Mouse (Mus musculus): ENCODE measurements around the gene Rasef. TPM values are rescaled to one million over a fixed set of nuclear protein-coding genes. Genes with fewer than 3 reads are reported as not detected.
"Not testable (repeated sequence)": the region's sequence is repeated elsewhere in the genome, so short reads cannot be mapped to it uniquely, and the experiment has no call there.

The Rasef gene
- polyA plus RNA-seq, 1 experiment from 2014 or later, result 0.11 TPM

GRCm38 (mm10) chr4:73668054-73668453, 122.7 kb downstream of the Rasef start, which contains the start of gene Gm11239:
Gm11239 (plus strand) TSS chr4:73668354.
- ATAC-seq (ENCODE audit: low read depth); H3K27ac ChIP-seq (ENCODE audit: low read length); H3K4me1 ChIP-seq (ENCODE audit: control insufficient read depth, low read depth, low read length); H3K9me3 ChIP-seq (replicated peaks; ENCODE audit: control insufficient read depth, low read length); H3K4me3 ChIP-seq (ENCODE audit: low read depth, low read length); H3K9ac ChIP-seq (ENCODE audit: low read depth, low read length); H3K4me2 ChIP-seq (ENCODE audit: low read depth, low read length); H3K27me3 ChIP-seq (ENCODE audit: control insufficient read depth, insufficient read depth, low read depth, low read length); H3K36me3 ChIP-seq (ENCODE audit: control insufficient read depth, insufficient read depth): not testable (repeated sequence)
- no CpG with 5 or more reads among the region's 4 CpGs for WGBS (ENCODE audit: insufficient replicate concordance)

Other genes with a start within 250 kb of the Rasef start
- gene Gm11238, start 183.1 kb downstream of the Rasef start, polyA plus RNA-seq (2015; fragmentation: Nextera tagmentation; extraction: Ambion mirVana), result not detected in 2 replicates
- gene Gm11237, start 168.0 kb downstream of the Rasef start, polyA plus RNA-seq (2015; fragmentation: Nextera tagmentation; extraction: Ambion mirVana), result not detected in 2 replicates
- gene Gm11236, start 152.9 kb downstream of the Rasef start, polyA plus RNA-seq (2015; fragmentation: Nextera tagmentation; extraction: Ambion mirVana), result not detected in 2 replicates
- gene Gm11239, start 122.6 kb downstream of the Rasef start, polyA plus RNA-seq (2015; fragmentation: Nextera tagmentation; extraction: Ambion mirVana), result not detected in 2 replicates
- not detected in 2 replicates for gene Gm428, start 107.5 kb downstream of the Rasef start, polyA plus RNA-seq (2015; fragmentation: Nextera tagmentation; extraction: Ambion mirVana)
- not detected in 2 replicates for gene Gm11758, start 85.3 kb upstream of the Rasef start, polyA plus RNA-seq (2015; fragmentation: Nextera tagmentation; extraction: Ambion mirVana)
- gene Gm11757, start 100.1 kb upstream of the Rasef start, polyA plus RNA-seq (2015; fragmentation: Nextera tagmentation; extraction: Ambion mirVana), result not detected in 2 replicates
- gene Gm13871, start 115.0 kb upstream of the Rasef start, polyA plus RNA-seq (2015; fragmentation: Nextera tagmentation; extraction: Ambion mirVana), result not detected in 2 replicates
- not detected in 2 replicates for gene Gm11756, start 129.8 kb upstream of the Rasef start, polyA plus RNA-seq (2015; fragmentation: Nextera tagmentation; extraction: Ambion mirVana)
- gene 2310002L09Rik, start 159.9 kb upstream of the Rasef start, polyA plus RNA-seq (2015; fragmentation: Nextera tagmentation; extraction: Ambion mirVana), result 0.55 and 1.7 TPM in 2 replicates
- 0.05 and 0.07 TPM in 2 replicates for gene Frmd3, start 222.4 kb upstream of the Rasef start, polyA plus RNA-seq (2015; fragmentation: Nextera tagmentation; extraction: Ambion mirVana)

All from liver, embryonic 16.5 days (tissue).